Mouse (Mus musculus): ENCODE data around the gene Lbx2. TPM values are rescaled to one million over a fixed set of nuclear protein-coding genes. Genes with fewer than 3 reads are reported as not detected.

Gene Lbx2
- polyA plus RNA-seq, 1 experiment from 2014 or later: not detected

GRCm38 (mm10) chr6:83078324-83078858 lies 7.8 kb upstream of the Lbx2 start:
- H3K27me3 ChIP-seq (replicated peaks; ENCODE audit: control insufficient read depth, insufficient read depth, low read length): peaks cover 36% of the 10 kb centered on the region
- WGBS: under 1% methylated on average over 46 of the region's 46 CpGs

GRCm38 (mm10) chr6:83080210-83080609 lies 6.0 kb upstream of the Lbx2 start:
- no peak overlapping the region for H3K27ac ChIP-seq (ENCODE audit: low read depth, low read length)
- H3K4me1 ChIP-seq (ENCODE audit: control insufficient read depth, insufficient read depth, low read length): peaks cover 5% of the 10 kb centered on the region; the same call in 1 of the 2 replicates
- no peak for ATAC-seq
- H3K9ac ChIP-seq (ENCODE audit: low read length): no peak overlapping the region
- peaks cover 41% of the 10 kb centered on the region for H3K27me3 ChIP-seq (replicated peaks; ENCODE audit: control insufficient read depth, insufficient read depth, low read length)
- peaks cover 22% of the 10 kb centered on the region for H3K36me3 ChIP-seq (ENCODE audit: control insufficient read depth, insufficient read depth, low read length)
- no peak overlapping the region for H3K4me3 ChIP-seq (ENCODE audit: low read depth, low read length)
- no peaks in the 10 kb centered on the region for H3K9me3 ChIP-seq (replicated peaks; ENCODE audit: control insufficient read depth, low read length)
- no peak for DNase-seq (ENCODE audit: low spot score)
- no peak overlapping the region for H3K4me2 ChIP-seq (ENCODE audit: low read length)
- 97% methylated on average over 5 of the region's 5 CpGs for WGBS

More at GRCm38 (mm10) chr6:83078324-83078858, 7.8 kb upstream of the Lbx2 start:
- Histone ChIP-seq H3K27ac (ENCODE audit: low read depth, low read length) (peak overlapping the region; percentile 89), H3K4me2 (ENCODE audit: low read length) (peak overlapping the region; percentile 97), H3K4me3 (ENCODE audit: low read depth, low read length) (peak overlapping the region; percentile 72), H3K4me1 (ENCODE audit: control insufficient read depth, insufficient read depth, low read length) (peaks cover 5% of the 10 kb centered on the region; the same call in 1 of the 2 replicates), H3K36me3 (ENCODE audit: control insufficient read depth, insufficient read depth, low read length) (peaks cover 22% of the 10 kb centered on the region), H3K9me3 (replicated peaks; ENCODE audit: control insufficient read depth, low read length) (no peaks in the 10 kb centered on the region), H3K9ac (ENCODE audit: low read length) (peak overlapping the region; percentile 80)
- ATAC-seq (peak; percentile 96), DNase-seq (ENCODE audit: low spot score) (peak; percentile 99)

- Histone ChIP-seq H3K4me2 (ENCODE audit: low read length) (no peak overlapping the region), H3K27ac (ENCODE audit: low read depth, low read length) (no peak overlapping the region), H3K4me3 (ENCODE audit: low read depth, low read length) (no peak overlapping the region), H3K4me1 (ENCODE audit: control insufficient read depth, insufficient read depth, low read length) (peaks cover 5% of the 10 kb centered on the region; the same call in 1 of the 2 replicates), H3K36me3 (ENCODE audit: control insufficient read depth, insufficient read depth, low read length) (peaks cover 22% of the 10 kb centered on the region), H3K9me3 (replicated peaks; ENCODE audit: control insufficient read depth, low read length) (no peaks in the 10 kb centered on the region), H3K27me3 (replicated peaks; ENCODE audit: control insufficient read depth, insufficient read depth, low read length) (peaks cover 59% of the 10 kb centered on the region), H3K9ac (ENCODE audit: low read length) (no peak overlapping the region)
- WGBS: 14% methylated on average over 5 of the region's 5 CpGs
- no peak for DNase-seq (ENCODE audit: low spot score)
- no peak for ATAC-seq
Measured at GRCm38 (mm10) chr6:83083497-83083896, 2.7 kb upstream of the Lbx2 start.

- no peak for DNase-seq (ENCODE audit: low spot score)
- H3K27ac ChIP-seq (ENCODE audit: low read depth, low read length): no peak overlapping the region
- H3K36me3 ChIP-seq (ENCODE audit: control insufficient read depth, insufficient read depth, low read length): peaks cover 22% of the 10 kb centered on the region
- no peak overlapping the region for H3K4me3 ChIP-seq (ENCODE audit: low read depth, low read length)
- WGBS: 2% methylated on average over 6 of the region's 6 CpGs
- no peaks in the 10 kb centered on the region for H3K9me3 ChIP-seq (replicated peaks; ENCODE audit: control insufficient read depth, low read length)
- H3K27me3 ChIP-seq (replicated peaks; ENCODE audit: control insufficient read depth, insufficient read depth, low read length): peaks cover 66% of the 10 kb centered on the region
- no peaks in the 10 kb centered on the region for H3K4me1 ChIP-seq (ENCODE audit: control insufficient read depth, insufficient read depth, low read length)
- no peak for ATAC-seq
- no peak overlapping the region for H3K9ac ChIP-seq (ENCODE audit: low read length)
- H3K4me2 ChIP-seq (ENCODE audit: low read length): no peak overlapping the region
Measured at GRCm38 (mm10) chr6:83084477-83084876, 1.7 kb upstream of the Lbx2 start.

GRCm38 (mm10) chr6:83087205-83087925 lies 1.2 kb downstream of the Lbx2 start:
- no peak for ATAC-seq
- DNase-seq (ENCODE audit: low spot score): no peak
- WGBS: under 1% methylated on average over 47 of the region's 47 CpGs
- 0 out of 2 replicates have a peak, but pooled peaks cover under 1% of the 10 kb centered on the region for H3K36me3 ChIP-seq (ENCODE audit: control insufficient read depth, insufficient read depth, low read length)
- no peak overlapping the region for H3K9ac ChIP-seq (ENCODE audit: low read length)
- H3K4me1 ChIP-seq (ENCODE audit: control insufficient read depth, insufficient read depth, low read length): no peaks in the 10 kb centered on the region
- H3K4me2 ChIP-seq (ENCODE audit: low read length): 0 out of 2 replicates have a peak overlapping the region, but pooled peaks have one; percentile 4
- peaks cover 75% of the 10 kb centered on the region for H3K27me3 ChIP-seq (replicated peaks; ENCODE audit: control insufficient read depth, insufficient read depth, low read length)
- no peak overlapping the region for H3K27ac ChIP-seq (ENCODE audit: low read depth, low read length)
- H3K9me3 ChIP-seq (replicated peaks; ENCODE audit: control insufficient read depth, low read length): no peaks in the 10 kb centered on the region
- H3K4me3 ChIP-seq (ENCODE audit: low read depth, low read length): peak overlapping the region; percentile 8; the same call in 1 of the 2 replicates

GRCm38 (mm10) chr6:83087926-83088260 lies 1.7 kb downstream of the Lbx2 start:
- Histone ChIP-seq H3K36me3 (ENCODE audit: control insufficient read depth, insufficient read depth, low read length) (no peaks in the 10 kb centered on the region), H3K27me3 (replicated peaks; ENCODE audit: control insufficient read depth, insufficient read depth, low read length) (peaks cover 70% of the 10 kb centered on the region), H3K4me3 (ENCODE audit: low read depth, low read length) (no peak overlapping the region), H3K9me3 (replicated peaks; ENCODE audit: control insufficient read depth, low read length) (no peaks in the 10 kb centered on the region), H3K27ac (ENCODE audit: low read depth, low read length) (no peak overlapping the region), H3K4me1 (ENCODE audit: control insufficient read depth, insufficient read depth, low read length) (no peaks in the 10 kb centered on the region), H3K9ac (ENCODE audit: low read length) (no peak overlapping the region), H3K4me2 (ENCODE audit: low read length) (no peak overlapping the region)
- no peak for ATAC-seq
- under 1% methylated on average over 9 of the region's 9 CpGs for WGBS
- no peak for DNase-seq (ENCODE audit: low spot score)

- WGBS: 47% methylated on average over 6 of the region's 6 CpGs
- peaks cover 26% of the 10 kb centered on the region for H3K27me3 ChIP-seq (replicated peaks; ENCODE audit: control insufficient read depth, insufficient read depth, low read length)
- ATAC-seq: no peak
Measured at GRCm38 (mm10) chr6:83092416-83093127, 6.4 kb downstream of the Lbx2 start.

GRCm38 (mm10) chr6:83095968-83096367 lies 9.8 kb downstream of the Lbx2 start:
- H3K27me3 ChIP-seq (replicated peaks; ENCODE audit: control insufficient read depth, insufficient read depth, low read length): 0 out of 2 replicates have a peak, but pooled peaks cover under 1% of the 10 kb centered on the region
- no peaks in the 10 kb centered on the region for H3K4me1 ChIP-seq (ENCODE audit: control insufficient read depth, insufficient read depth, low read length)
- no peak overlapping the region for H3K27ac ChIP-seq (ENCODE audit: low read depth, low read length)
- H3K4me3 ChIP-seq (ENCODE audit: low read depth, low read length): no peak overlapping the region
- H3K9me3 ChIP-seq (replicated peaks; ENCODE audit: control insufficient read depth, low read length): no peaks in the 10 kb centered on the region
- H3K36me3 ChIP-seq (ENCODE audit: control insufficient read depth, insufficient read depth, low read length): no peaks in the 10 kb centered on the region
- no peak overlapping the region for H3K4me2 ChIP-seq (ENCODE audit: low read length)
- WGBS: 49% methylated on average over 6 of the region's 6 CpGs
- DNase-seq (ENCODE audit: low spot score) (no peak), ATAC-seq (no peak)
- H3K9ac ChIP-seq (ENCODE audit: low read length): no peak overlapping the region

More at GRCm38 (mm10) chr6:83092416-83093127, 6.4 kb downstream of the Lbx2 start:
- DNase-seq (ENCODE audit: low spot score): no peak
- no peaks in the 10 kb centered on the region for H3K4me1 ChIP-seq (ENCODE audit: control insufficient read depth, insufficient read depth, low read length)
- H3K4me3 ChIP-seq (ENCODE audit: low read depth, low read length): no peak overlapping the region
- no peak overlapping the region for H3K9ac ChIP-seq (ENCODE audit: low read length)
- no peak overlapping the region for H3K27ac ChIP-seq (ENCODE audit: low read depth, low read length)
- no peaks in the 10 kb centered on the region for H3K9me3 ChIP-seq (replicated peaks; ENCODE audit: control insufficient read depth, low read length)
- H3K4me2 ChIP-seq (ENCODE audit: low read length): no peak overlapping the region
- H3K36me3 ChIP-seq (ENCODE audit: control insufficient read depth, insufficient read depth, low read length): no peaks in the 10 kb centered on the region
